Mouse (Mus musculus) ES-Bruce4 (cell line): Measurements from ENCODE around the gene Ccdc84.

Source experiments
- CTCF ChIP-seq: IDR thresholded peaks from one replicate; pipeline ENCODE4 v1.8.1; 2011; ENCODE audit warnings: low read depth, low read length
- EP300 ChIP-seq: IDR thresholded peaks from 2 replicates; pipeline ENCODE4 v1.6.1; 2011; ENCODE audit warnings: low read depth, low read length; ENCODE audit not compliant: insufficient read depth
- POLR2A ChIP-seq: IDR thresholded peaks from one replicate; pipeline ENCODE4 v1.8.1; 2011; ENCODE audit warnings: low read length; ENCODE audit not compliant: insufficient read depth

GRCm38 (mm10) chr9:44399114-44399794 is 19.1 kb downstream of the Ccdc84 start:
- no peak for TF ChIP-seq CTCF
- TF ChIP-seq EP300, result no peak
- no peak for TF ChIP-seq POLR2A
